Mouse (Mus musculus): ENCODE results near the gene Col6a2.

The Col6a2 gene

GRCm38 (mm10) chr10:76636026-76636425 is 12.6 kb upstream of the Col6a2 start:
- 67% methylated on average over 3 of the region's 3 CpGs for WGBS

- WGBS = 89% methylated on average over 5 of the region's 5 CpGs
These were observed 11.2 kb upstream of the Col6a2 start for GRCm38 (mm10) chr10:76634584-76634983.

GRCm38 (mm10) chr10:76634094-76634571 is 10.7 kb upstream of the Col6a2 start:
- 55% methylated on average over 7 of the region's 7 CpGs for WGBS

- 42% methylated on average over 8 of the region's 8 CpGs for WGBS
These were observed 9.2 kb upstream of the Col6a2 start for GRCm38 (mm10) chr10:76632630-76633029.

- WGBS = 87% methylated on average over 1 of the region's 1 CpGs
These were observed 7.2 kb upstream of the Col6a2 start for GRCm38 (mm10) chr10:76630657-76631056.

GRCm38 (mm10) chr10:76627714-76628113 is 4.3 kb upstream of the Col6a2 start:
- 95% methylated on average over 5 of the region's 5 CpGs for WGBS

DNA sequence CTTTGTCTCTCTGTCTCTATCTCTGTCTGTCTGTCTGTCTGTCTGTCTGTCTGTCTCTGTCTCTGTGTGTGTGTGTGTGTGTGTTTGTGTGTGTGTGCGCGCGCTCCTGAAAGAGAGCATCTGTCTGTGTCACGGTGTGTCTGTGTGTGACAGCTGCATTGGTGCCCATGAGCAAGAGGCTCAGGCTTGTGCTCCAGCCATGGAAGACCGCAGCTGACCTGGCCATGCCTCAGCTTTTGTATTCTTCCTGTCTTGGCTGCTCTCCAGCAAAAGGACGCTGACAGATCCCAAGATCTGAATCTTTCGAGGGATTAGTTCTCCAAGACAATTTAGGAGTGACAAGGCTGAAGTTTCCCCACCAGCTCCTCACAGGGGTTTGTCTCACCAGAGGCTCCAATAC is 1.5 kb upstream of the Col6a2 start:
- 67% methylated on average over 7 of the region's 7 CpGs for WGBS

DNA sequence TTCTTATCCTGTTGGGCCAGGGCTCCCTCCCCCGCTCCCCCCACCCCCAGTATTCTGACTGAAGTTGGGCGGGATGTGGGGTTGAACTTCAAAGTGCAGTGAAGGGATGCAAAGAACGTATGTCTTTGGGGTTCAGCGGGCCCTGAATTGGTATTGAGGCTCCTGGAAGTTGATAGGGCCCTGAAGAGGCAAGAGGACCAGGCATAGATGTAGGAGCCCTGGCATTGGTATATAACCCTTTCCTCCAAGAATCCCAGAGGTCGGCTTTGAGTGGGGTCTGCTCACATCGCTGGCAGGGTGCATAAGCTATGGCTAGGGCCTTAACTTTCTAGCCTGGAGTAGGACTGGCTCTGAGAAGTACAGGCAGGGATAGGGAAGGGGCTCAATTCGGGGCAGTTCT is 304 bp upstream of the Col6a2 start:
- WGBS = 42% methylated on average over 7 of the region's 7 CpGs

- WGBS = 94% methylated on average over 4 of the region's 4 CpGs
These were observed 1.0 kb downstream of the Col6a2 start for GRCm38 (mm10) chr10:76622411-76622810.

DNA sequence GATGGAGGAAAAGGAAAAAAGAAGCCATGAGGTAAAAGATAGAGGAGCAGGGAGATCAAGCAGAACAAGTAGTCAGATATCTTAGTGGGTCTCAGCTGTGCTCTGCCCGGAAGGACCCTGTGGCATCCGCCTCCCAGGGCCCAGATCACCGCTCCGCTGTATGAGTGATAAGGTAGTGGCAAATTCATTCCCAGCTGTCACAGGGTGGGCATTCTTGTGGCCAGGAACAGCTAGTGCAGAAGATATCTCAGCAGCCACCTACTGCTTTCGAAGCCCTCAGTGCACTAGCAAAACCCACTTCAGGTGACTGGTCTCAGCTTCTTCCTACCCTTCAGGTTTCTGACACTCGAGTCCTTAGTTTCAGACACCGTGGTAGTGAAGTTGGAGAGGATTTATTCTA is 11.0 kb downstream of the Col6a2 start:
- 76% methylated on average over 7 of the region's 7 CpGs for WGBS

DNA sequence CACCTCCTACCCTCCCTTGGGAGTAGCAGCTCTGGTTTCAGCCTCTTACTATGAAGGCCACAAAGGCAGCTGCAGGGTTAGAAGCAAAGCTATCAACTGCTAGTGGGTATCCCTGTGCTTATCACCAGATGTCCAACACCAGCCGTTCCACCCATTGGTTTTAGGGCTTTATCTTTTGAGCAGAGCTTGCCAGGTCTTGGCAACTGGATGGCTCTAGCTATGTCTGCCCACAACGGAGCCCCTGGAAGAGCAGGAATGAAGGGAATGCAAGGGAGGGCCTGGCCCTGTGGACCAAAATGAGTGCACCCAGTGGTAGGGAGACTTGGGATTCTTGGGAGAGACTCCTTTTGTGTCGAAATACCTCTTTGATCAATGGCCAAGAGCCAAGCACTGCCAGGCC is 20.7 kb downstream of the Col6a2 start:
- WGBS = 75% methylated on average over 3 of the region's 3 CpGs

- WGBS = 93% methylated on average over 31 of the region's 31 CpGs
These were observed 27.1 kb downstream of the Col6a2 start for GRCm38 (mm10) chr10:76596338-76596737.

DNA sequence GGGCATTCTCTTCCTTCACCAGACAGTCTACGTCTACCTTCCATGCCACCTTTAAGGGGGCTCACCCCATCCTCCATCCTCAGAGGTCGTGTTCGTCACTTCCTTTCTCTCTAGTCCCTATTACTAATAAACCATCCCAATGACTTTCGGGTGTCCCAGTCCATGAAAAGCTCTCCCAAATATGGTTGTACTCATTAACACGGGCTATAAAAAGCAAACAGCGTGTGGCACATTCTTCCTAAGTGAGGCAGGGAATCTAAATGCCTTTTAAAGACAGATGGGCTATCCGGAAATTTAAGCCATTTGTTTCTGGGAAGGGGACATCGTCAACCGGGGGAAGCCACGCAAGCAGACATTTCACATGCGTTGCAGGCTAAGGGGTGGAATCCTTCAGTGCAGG is 33.2 kb downstream of the Col6a2 start:
- WGBS = 58% methylated on average over 11 of the region's 11 CpGs

GRCm38 (mm10) chr10:76586190-76586589 is 37.2 kb downstream of the Col6a2 start:
- WGBS = 86% methylated on average over 1 of the region's 1 CpGs

- WGBS = 40% methylated on average over 10 of the region's 10 CpGs
These were observed 39.3 kb downstream of the Col6a2 start for GRCm38 (mm10) chr10:76584138-76584537.

DNA sequence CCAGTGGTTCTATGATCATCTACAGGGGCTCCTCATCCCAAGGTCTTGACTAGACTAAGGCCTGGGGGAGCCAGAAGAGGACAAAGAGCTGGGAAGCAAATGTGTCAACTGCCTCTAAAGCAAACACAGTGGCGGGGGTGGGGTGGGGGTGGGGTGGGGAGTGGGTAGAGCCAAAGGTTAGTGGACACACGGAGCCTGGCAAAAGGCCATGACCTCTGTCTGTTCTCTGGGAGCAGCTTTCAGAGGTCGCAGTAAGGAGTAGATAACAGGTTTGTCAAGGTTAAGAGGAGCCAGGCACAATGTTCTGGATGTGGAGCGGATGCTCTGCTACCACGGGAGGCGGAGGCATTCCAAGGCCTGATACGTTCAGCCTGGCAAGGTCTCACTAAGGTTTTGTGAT is 46.5 kb downstream of the Col6a2 start:
- 86% methylated on average over 7 of the region's 7 CpGs for WGBS

- 90% methylated on average over 3 of the region's 3 CpGs for WGBS
These were observed 48.1 kb downstream of the Col6a2 start, which contains the start of gene Ftcd for GRCm38 (mm10) chr10:76575374-76575773. Gene Ftcd, plus strand, starts transcription at chr10:76575648.

GRCm38 (mm10) chr10:76572151-76572550 is 51.3 kb downstream of the Col6a2 start:
- WGBS = 71% methylated on average over 3 of the region's 3 CpGs

GRCm38 (mm10) chr10:76571070-76571469 is 52.4 kb downstream of the Col6a2 start:
- 88% methylated on average over 2 of the region's 2 CpGs for WGBS

GRCm38 (mm10) chr10:76569996-76570685 is 53.3 kb downstream of the Col6a2 start:
- WGBS = 94% methylated on average over 22 of the region's 22 CpGs

GRCm38 (mm10) chr10:76561972-76562371 is 61.5 kb downstream of the Col6a2 start, which contains the start of gene Spatc1l:
Gene Spatc1l, plus strand, starts transcription at chr10:76562272.
- 92% methylated on average over 10 of the region's 10 CpGs for WGBS

DNA sequence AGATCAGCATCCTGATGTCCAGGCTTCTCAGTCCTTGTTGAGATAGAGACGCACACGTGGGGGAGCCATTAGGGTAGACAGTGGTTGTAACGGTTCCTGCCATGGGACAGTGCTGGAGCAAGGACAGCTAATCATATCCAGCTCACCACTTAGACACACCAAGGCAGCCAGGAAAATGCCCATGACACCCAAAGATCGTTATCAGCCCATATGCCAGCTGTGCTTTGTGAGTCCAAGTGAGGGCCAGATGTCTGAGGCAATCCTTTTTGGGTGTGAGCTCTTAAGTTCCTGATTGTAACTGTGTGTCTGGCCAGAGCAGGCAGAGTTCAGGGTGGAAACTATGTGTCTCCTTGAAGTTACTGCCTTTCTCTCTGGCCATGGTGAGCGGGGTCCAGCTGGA is 69.4 kb downstream of the Col6a2 start:
- WGBS = 92% methylated on average over 5 of the region's 5 CpGs

DNA sequence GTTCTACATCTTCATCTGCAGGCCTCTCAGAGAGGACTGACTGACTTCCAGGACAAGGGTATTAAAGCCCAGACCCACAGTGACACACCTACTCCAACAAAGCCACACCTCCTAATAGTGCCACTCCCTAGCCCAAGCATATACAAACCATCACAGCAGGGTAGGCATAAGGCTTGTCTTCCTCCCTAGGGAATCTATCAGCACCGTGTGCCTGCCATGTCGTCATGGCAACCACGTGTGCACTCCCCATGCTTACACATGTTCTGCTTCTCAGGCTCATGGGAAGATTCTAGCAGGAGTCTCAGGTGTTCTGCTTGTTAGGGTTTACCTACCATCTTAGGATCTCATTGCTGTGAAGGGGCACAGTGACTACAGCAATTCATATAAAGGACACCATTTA is 71.9 kb downstream of the Col6a2 start:
- 62% methylated on average over 3 of the region's 3 CpGs for WGBS

GRCm38 (mm10) chr10:76550458-76550857 is 73.0 kb downstream of the Col6a2 start:
- 91% methylated on average over 5 of the region's 5 CpGs for WGBS
